Mouse (Mus musculus): ENCODE results near the gene Ube2q2.
"Not testable (repeated sequence)": the region's sequence is repeated elsewhere in the genome, so short reads cannot be mapped to it uniquely, and the experiment has no call there.

Gene Ube2q2

DNA sequence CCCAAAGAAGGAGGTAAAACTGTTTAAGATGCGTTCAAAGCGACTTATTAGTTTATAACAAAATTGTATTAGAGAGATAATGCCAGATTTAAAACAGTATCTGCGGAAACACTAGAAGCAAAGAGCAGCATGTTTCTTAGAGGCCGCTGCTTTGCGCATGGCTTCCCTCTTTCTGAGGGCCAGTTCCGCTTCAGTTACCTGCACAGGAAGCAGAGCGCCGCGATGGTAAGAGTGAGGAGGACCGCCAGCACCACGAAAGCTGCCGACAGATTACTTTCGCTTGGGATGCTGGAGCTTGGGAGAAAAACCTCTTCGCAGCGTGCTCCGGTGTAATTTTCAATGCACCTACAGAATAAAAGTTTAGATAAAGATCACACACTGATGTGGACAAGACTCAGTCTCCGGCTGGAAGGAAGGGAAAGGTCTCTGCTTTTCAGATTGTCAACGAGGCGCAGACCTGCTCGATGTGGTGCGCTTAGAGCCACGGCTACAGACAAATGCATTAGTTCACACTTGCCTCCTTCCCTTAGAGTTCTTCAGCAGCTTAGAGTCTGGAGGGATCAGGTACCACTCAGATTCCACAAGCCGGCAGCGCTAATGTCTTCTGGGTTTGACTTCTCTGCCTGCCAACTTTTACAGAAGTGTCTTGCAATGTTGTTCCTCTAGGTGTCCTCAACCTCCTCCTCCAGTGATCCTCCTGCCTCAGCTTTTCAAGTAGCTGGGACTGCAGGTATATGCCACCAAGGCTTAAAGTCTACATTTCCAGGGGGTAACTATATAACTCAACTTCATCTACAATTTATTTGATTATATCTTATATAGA, 93.4 kb downstream of the Ube2q2 start:
- DNase-seq (ENCODE audit: low spot score in 2 of 2) = peak in 1 of 2 experiments; percentile 16

DNA sequence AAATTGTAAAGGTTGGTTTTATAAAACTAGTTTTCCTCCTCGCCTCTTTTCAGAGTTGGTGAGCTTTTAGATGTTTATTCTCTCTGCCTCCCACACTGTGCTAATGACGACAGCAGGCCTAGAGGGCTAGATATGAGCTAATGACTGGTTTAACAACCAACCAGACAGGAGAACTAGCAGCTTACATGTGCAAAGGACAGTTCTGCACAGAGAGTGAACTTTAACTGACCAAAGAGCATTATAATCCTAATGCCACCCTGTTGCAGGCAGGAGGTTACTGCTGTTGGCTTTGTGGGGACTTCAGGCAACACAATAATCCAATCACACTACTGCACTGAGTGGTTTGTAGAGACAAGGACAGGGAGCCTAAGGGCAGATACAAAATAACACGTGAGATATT, 94.6 kb downstream of the Ube2q2 start:
- DNase-seq (ENCODE audit: low spot score in 2 of 2) = no peak

DNA sequence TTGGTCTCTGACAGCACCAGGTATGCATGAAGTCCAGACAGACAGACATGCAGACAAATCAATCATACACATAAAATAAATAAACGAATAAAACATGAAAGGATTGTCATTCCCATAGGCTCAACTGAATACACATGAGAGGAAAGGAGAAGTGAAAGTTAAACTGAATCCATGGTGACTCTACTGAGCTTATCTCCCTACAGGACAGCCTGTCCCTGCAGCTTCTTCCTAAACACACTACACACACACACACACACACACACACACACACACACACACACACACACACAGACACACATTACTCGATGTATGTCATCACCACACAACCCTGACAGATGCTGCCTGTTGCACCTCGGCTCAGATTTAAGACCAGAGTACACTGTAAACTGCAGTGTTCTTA, 95.4 kb downstream of the Ube2q2 start:
- DNase-seq (ENCODE audit: low spot score in 2 of 2) = no peak

DNA sequence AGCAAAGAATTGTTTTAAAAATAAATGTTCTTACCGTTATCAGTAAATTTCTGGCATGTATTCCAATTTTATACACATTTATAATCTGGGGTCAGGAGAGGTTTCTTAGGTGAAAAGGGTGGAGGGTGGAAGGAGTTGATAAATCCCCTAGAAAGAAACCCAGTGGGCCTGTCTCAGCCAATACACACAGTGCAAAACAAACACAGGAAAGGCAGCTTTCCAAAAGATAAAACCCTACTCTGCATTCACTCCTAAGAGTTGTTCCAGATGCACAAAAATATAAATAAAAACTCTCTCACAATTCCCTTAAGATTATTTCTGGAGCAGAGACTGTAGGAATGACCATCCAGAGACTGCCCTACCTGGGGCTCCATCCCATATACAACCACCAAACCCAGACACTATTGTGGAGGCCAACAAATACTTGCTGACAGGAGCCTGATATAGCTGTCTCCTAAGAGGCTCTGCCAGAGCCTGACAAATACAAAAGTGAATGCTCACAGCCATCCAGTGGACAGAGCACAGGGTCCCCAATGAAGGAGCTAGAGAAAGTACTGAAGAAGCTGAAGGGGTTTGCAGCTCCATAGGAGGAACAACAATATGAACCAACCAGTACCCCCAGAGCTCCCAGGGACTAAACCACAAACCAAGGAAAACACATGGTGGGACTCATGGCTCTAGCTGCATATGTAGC, 96.5 kb downstream of the Ube2q2 start:
- not testable (repeated sequence) for DNase-seq (ENCODE audit: low spot score in 2 of 2)

DNA sequence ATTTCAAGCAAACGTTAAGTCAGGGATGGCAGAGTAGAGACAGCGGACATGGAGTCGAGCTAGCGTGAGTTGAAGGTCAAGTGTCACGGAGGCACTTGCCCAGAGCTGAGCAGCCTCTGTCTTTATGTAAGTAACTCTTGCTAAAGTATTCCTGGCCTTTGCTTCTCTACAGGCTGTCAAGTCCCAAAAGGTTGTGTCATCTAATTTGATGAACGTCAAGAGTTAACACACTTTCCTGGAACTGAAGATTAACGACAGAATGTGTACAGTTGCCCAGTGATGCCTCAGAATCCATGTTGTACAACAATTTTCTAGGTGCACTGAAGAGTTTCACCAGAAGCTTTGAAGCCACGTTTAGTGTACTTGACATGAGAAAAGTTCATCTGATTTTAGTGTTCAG, 97.8 kb downstream of the Ube2q2 start:
- no peak for DNase-seq (ENCODE audit: low spot score in 2 of 2)

DNA sequence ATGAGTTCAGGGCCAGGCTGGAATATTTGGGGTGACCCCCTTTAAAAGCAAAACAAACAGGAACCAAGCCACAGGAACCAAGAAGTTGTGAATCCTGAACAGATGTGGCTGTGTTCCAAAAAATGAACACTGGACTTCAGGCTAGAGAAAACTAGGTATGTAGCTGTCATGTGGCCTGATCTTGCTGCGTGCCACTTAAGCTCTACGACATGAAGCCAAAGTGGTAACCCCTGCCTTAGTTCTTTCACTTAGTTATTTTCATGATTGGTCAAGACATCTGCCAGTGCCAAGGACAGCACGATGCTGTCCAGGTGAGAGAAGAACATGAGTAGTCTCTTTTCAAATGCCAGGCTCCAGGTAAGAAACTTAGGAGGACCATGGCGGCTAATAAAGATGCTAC, 98.3 kb downstream of the Ube2q2 start:
- DNase-seq (ENCODE audit: low spot score in 2 of 2) = no peak

DNA sequence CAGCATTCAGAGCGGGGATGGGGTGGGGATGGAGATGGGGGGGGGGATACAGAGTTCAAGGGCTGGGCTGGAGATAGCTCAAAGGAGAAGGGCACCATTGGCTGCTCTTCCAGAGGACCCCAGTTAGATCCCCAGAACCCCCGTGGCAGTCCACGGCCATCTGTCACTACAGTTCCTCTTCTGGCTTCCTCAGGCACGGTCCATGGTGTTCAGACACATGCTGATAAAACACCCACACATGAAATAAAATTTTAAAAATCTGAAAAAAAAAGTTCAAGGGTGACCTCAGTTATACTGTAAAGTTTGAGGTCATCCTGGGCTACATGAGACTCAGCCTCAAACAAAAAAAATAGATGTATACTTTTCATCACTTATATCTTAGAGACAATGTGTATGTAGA, 99.8 kb downstream of the Ube2q2 start:
- no peak for DNase-seq (ENCODE audit: low spot score in 2 of 2)

DNA sequence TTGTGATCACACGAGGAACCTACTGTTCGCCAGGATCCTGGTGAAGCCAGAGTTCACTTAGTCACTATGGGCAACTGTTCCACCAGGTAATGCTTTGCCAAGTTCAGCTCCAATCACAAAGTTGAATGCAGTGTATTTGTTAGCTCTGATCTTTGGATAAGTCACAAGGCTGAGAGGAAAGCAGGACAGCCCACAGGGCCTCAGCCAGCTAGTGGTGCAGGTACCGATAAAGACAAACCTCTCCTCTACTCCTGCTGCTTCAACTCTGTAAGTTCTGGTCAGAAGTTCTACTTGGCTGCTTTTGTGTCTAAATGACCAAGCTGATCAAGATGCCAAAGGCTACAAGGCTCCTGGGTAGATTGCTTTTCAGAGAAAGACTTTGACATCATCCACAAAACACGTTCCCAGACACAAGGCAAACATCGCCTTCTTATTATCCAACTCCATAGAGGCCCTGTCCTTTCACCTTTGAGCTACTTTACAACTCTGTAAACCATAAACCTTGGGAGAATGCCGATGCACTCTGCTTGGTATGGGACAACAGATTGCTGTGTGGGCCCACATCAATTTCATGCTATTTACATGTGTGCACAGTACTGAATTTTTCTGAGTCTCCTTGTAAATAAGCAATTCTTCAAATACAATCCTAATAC, 102.1 kb downstream of the Ube2q2 start:
- no peak for DNase-seq (ENCODE audit: low spot score in 2 of 2)

DNA sequence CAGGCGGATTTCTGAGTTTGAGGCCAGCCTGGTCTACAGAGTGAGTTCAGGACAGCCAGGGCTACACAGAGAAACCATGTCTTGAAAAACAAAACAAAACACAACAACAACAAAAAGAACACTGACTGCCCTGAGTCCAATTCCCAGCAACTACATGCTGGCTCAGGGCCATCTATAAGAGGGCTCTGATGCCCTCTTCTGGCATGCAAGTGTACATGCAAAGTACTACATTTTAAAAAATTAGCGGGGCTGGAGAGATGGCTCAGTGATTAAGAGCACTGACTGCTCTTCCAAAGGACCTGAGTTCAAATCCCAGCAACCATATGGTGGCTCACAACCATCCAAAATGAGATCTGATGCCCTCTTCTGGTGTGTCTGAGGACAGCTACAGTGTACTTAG, 103.4 kb downstream of the Ube2q2 start:
- DNase-seq (ENCODE audit: low spot score in 2 of 2) = not testable (repeated sequence)

DNA sequence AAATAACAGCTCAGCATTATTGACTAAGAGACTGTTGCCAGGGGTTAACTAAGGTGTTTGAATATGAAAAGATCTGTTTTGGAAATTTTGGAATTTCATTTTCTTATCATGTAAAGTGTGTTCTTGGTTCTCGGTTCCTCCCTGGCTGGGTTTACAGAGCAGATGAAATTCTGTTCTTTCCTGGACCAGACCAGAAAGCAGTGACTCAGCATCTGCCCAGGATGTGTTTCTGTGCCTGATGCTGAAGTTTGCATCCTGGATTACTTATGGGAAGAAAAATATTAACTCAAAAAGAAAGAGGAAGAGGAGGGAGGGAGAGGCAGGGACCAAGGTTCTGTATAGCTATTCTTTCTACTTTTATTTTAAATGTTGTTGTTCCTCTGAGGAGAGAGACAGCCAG, 105.2 kb downstream of the Ube2q2 start:
- no peak for DNase-seq (ENCODE audit: low spot score in 2 of 2)

DNA sequence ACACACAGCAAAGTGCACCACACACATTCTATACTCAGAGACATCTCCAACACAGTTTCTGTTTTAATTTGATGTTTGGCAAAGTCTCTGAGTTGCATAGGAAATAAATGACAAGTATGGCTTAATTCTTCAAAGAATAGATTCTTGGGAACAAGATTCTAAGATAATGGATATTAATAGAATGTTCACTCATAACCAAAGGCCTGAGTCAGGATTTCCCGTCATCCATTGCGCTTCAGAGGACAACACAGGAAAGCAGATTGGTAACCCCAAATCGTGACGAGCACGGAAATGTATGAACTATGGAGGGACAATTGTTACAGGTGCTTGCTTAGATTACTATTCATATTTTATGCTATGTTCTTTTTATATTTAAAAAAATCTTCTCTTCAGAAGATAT, 106.4 kb downstream of the Ube2q2 start:
- DNase-seq (ENCODE audit: low spot score in 2 of 2) = no peak

DNA sequence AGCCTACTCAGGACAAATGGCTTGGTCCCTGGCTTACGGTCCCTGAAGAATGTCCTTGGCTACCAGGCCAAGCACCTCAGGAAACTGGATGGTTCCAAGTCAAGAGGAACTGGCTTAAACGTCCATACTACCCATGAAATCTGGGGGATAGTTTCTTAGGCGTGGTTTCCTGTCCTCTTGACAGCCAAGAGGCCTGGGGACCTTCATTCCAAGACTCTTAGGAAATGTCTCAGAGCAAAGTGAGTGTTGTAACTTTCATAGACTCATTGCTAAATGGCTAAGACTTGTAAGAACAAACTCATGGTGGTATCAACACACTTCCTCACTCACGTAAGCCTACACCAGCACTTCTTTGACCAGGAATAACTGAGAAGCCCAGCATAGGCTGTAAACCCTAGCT, 107.0 kb downstream of the Ube2q2 start:
- no peak for DNase-seq (ENCODE audit: low spot score in 2 of 2)

DNA sequence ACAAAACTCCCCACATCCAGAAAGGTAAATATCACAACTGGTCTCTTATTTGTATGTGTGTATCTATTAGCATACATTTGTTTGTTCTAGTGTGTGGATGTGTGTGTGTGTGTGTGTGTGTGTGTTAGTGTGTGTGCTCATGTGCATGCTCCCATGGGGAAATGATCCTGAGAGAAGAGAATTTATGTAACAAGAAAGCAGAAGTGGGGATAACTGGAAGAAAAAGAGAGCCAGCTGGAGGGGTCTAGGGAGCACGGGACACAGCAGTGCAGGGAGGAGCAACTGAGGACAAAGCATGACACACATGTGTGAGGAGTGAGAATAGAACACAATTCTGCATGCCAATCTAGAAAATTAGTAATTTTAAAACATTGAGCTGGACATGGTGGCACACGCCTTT, 108.5 kb downstream of the Ube2q2 start:
- no peak for DNase-seq (ENCODE audit: low spot score in 2 of 2)

Measured in urinary bladder, adult 18-20 months (tissue).